Mouse (Mus musculus) brain, embryonic 14.5 days (tissue): ENCODE results near the gene Defb43.

ENCODE experiments used
- CTCF ChIP-seq: fragments of 200-500 bp; IDR thresholded peaks from 2 replicates; pipeline ENCODE4 v1.5.1; 2012; ENCODE audit warnings: inconsistent platforms, mild to moderate bottlenecking, moderate library complexity, borderline replicate concordance; ENCODE audit not compliant: insufficient read depth, insufficient read length; ENCODE audit errors: extremely low read depth
- POLR2A ChIP-seq: fragments of 200-500 bp; IDR thresholded peaks from 2 replicates; pipeline ENCODE4 v1.6.1; 2012; ENCODE audit warnings: mild to moderate bottlenecking, inconsistent platforms, borderline replicate concordance; ENCODE audit not compliant: poor library complexity, insufficient read depth, insufficient read length, severe bottlenecking; ENCODE audit errors: extremely low read depth

- TF ChIP-seq CTCF (no peak), POLR2A (no peak)
Observed at GRCm38 (mm10) chr14:62997777-62998176, 13.8 kb upstream of the Defb43 start, which contains the start of gene Defb47.
